Mouse (Mus musculus) lung, postnatal 25 days (tissue): ENCODE results near the gene Syt8.

ENCODE experiments used
- DNase-seq: peaks from one replicate; pipeline ENCODE4 v3.0.0; 2022; ENCODE audit warnings: low spot score

Syt8 gene

DNA sequence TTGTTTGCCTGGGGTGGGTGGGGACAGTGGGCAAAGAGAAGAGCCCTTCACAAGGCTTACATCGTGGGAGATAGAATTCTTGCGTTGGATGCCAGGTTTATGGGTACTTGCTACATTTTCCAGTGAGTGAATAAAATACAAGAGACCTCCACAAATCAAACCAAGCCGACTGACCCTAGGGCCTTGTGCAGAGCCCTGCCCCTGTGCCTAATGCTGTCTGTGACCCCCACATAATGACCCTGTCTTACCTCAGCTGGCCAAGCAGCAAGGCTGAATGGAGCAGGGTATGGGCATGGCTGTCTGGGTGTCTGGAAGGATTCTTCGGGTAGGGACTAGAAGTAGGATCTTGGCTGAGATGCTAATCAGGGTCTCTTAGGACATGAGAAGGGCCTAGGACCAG lies 11.6 kb downstream of the Syt8 start:
- DNase-seq: no peak

- DNase-seq: no peak
Observed at GRCm38 (mm10) chr7:142449038-142449617, 14.5 kb downstream of the Syt8 start.

- DNase-seq: no peak
Observed at GRCm38 (mm10) chr7:142454706-142455105, 20.1 kb downstream of the Syt8 start.

- no peak for DNase-seq
Observed at GRCm38 (mm10) chr7:142455251-142455650, 20.6 kb downstream of the Syt8 start.

GRCm38 (mm10) chr7:142456806-142457205 lies 22.2 kb downstream of the Syt8 start:
- no peak for DNase-seq

DNA sequence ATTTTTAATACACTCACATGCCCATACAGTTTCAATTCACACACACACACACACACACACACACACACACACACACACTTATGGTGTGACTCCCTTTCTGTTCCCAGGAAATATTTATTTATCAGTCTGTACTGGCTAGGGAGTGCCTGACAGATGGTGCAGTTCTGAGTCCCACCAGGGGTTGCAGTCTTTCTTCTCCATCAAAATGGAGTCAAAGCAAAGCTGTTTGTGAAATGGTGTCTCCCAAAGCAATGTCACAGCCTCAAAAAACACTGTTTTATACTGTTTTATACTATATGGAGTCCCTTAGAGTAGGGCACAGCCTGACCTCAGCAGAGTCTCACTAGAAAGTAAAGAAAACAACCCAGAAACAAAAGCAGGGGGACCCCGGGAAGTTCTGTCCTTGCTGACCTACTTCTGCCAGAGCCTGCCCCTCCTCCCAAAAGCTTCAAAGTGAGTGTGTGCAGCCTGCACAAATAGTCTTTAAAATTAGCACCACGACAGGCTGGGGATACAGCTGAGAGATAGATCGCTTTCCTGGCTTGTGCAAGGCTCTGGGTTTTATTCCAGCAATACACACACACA lies 22.7 kb downstream of the Syt8 start:
- DNase-seq: no peak

GRCm38 (mm10) chr7:142458026-142458425 lies 23.4 kb downstream of the Syt8 start:
- DNase-seq: peak; percentile 46

- no peak for DNase-seq
Observed at GRCm38 (mm10) chr7:142458676-142459298, 24.1 kb downstream of the Syt8 start.

- no peak for DNase-seq
Observed at GRCm38 (mm10) chr7:142459299-142459691, 24.6 kb downstream of the Syt8 start.

GRCm38 (mm10) chr7:142460636-142461077 lies 26.0 kb downstream of the Syt8 start, which contains the start of gene Lsp1:
Lsp1 (plus strand) TSS chr7:142460809.
- DNase-seq: no peak

- no peak for DNase-seq
Observed at GRCm38 (mm10) chr7:142461446-142461845, 26.8 kb downstream of the Syt8 start.

- no peak for DNase-seq
Observed at GRCm38 (mm10) chr7:142462190-142462589, 27.5 kb downstream of the Syt8 start.

GRCm38 (mm10) chr7:142462594-142463078 lies 28.0 kb downstream of the Syt8 start:
- DNase-seq: no peak

- DNase-seq: no peak
Observed at GRCm38 (mm10) chr7:142470171-142470691, 35.6 kb downstream of the Syt8 start.

DNA sequence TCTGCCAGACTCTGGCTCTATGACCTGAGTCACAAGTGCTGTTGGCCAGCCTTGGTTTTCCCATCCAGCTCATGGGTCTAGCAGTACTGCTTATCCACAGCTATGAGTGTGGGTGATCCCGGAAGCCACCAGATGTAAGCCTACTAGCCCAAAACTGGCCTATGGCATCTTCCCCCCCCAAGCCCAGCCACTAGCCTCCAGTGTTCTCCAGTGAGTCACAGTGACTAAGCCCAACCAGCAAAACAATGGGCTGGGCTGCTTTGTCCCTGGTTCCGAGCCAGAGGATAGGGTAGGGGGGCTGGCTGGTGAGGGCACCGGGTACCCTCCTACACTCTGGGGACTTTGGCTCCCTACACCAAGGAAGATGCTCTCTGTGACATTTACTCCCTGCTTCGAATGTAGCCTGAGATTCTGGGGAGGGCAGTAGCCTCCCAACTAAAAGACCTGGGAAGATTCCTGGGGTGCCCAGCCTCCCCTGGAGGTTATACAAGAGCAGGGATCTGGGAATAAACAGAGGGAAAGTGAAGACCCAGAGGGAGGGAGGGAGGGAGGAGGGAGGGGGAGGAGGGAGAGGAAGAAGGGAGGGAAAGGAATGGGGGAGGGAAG lies 36.3 kb downstream of the Syt8 start:
- DNase-seq: no peak

DNA sequence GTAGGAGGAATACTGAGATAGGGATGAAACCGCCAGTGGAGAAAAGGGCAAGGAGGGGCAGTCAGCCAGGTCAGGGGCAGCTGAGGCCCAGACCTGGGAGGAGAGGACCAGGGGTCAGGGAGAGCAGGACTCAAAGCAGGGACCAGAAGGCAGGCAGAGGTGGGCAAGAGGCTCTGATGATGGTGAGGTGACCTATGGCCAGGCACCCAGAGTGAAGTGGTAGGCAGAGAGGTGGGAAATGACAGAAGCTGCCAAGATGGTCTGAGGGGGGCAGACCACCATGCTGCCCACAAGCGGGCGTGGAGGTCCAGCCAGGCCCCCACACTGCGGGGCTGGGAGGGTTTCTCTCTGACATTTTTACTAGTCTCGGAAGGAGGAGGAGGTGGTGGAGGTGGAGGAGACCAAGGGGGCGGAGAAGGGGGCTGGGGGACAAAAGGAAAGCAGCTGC lies 36.8 kb downstream of the Syt8 start:
- DNase-seq: no peak

DNA sequence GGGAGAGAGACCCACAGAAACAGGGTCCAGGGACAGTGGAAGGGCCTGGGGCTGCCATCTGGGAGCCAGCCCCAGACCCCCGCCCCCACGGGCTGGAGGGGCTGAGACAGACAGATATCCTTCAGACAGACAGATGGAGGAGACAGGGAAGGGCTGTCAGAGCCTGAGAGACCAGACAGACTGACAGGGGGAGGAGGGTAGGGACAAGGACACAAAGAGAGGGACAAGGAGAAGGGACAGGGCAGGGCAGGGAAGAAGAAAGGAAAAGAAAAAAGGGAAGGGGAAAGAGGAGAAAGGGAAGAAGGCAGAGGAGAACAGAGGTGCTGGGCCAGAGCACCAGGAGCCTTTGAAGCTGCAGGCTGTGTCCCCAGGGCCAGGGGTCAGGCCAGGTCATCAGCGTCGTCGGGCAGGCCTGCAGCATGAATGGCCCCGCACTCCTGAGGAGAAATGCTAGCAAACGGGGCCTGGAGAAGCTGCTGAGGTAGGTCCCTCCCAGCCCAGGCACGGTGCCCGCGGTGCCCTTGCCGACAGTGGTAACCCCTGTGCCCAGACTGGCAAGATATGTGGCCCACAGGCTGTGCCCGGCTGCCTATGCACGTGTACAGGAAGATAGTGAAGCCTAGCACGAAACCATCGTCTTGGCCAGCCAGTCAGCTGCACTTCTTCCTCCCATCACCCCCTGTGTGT lies 37.4 kb downstream of the Syt8 start:
- DNase-seq: no peak

GRCm38 (mm10) chr7:142472936-142473335 lies 38.3 kb downstream of the Syt8 start:
- no peak for DNase-seq

GRCm38 (mm10) chr7:142473476-142473875 lies 38.8 kb downstream of the Syt8 start:
- no peak for DNase-seq

DNA sequence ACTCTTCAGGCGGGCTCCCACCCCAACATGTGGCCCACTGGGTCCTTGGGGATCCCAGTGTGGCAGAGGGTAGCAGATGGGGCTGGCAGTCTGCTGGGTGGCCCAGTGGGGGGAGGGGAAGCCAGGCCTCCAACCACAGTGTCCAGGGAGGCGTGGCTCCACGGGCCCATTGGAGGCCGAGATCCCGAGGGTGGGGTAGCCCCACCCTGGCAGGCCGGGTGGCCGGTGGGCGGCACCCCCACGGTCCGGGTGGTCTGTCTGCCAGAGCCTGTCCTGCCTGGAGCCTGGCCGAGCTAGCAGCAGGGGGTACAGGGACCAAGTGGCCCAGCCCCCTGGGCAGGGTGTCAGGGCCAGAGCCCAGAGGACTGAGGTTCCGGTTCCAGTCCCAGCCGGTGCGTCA lies 40.1 kb downstream of the Syt8 start:
- no peak for DNase-seq

GRCm38 (mm10) chr7:142475641-142476040 lies 41.0 kb downstream of the Syt8 start:
- DNase-seq: no peak

DNA sequence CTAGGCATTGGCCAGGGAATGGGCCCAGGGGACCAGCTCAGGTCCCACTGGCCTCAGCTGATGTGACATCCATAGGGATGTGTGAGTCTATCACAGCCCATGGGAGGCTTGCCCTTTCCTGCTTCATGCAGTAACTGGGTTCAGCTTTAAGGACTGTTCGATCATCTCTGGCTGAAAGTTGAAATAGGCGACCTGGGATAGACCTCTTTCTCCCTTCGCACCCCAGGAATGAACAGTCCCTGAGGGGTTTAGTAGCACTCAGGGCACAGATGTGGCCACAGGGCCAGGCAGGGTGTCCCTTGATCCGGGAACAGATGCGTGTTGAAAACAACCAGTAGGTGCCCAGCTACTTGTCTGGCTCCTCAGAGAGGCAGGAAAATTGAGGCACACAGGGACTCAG lies 41.6 kb downstream of the Syt8 start:
- no peak for DNase-seq
